8 mouse cellular contexts compared by ENCODE assay signal in genomic region chr7:139272639-139273396, GRCm38 (mm10). TPM values are rescaled to one million over a fixed set of nuclear protein-coding genes. Genes with fewer than 3 reads are reported as not detected.
DNase-seq lines count a peak whose midpoint lies in the region; ATAC-seq lines count a peak whose summit lies in the region.

No protein-coding gene starts in this region.

- no peaks in the 10 kb centered on the region for H3K9me3 ChIP-seq in neural tube, embryonic 14.5 days (ENCODE audit: control insufficient read depth, low read length)

- ATAC-seq in neural tube, embryonic 14.5 days (ENCODE audit: low read depth): peak; percentile 49; the same call in 1 of the 2 replicates
- ATAC-seq in megakaryocyte, adult 5-6 weeks (ENCODE audit: poor library complexity, severe bottlenecking): 0 out of 2 replicates have a peak, but pooled peaks have one; percentile 6

- H3K27ac ChIP-seq in neural tube, embryonic 14.5 days (ENCODE audit: low read depth, low read length): no peak overlapping the region

- no peaks in the 10 kb centered on the region for H3K27me3 ChIP-seq in neural tube, embryonic 14.5 days (ENCODE audit: control insufficient read depth, insufficient read depth, low read length)

- H3K4me3 ChIP-seq in neural tube, embryonic 14.5 days (ENCODE audit: low read depth, low read length): no peak overlapping the region

- WGBS in neural tube, embryonic 14.5 days: 44% methylated on average over 1 of the region's 1 CpGs

- H3K36me3 ChIP-seq in neural tube, embryonic 14.5 days (ENCODE audit: control insufficient read depth, insufficient read depth, low read length): no peaks in the 10 kb centered on the region

- H3K9ac ChIP-seq in neural tube, embryonic 14.5 days (replicated peaks; ENCODE audit: low read depth, low read length): no peak overlapping the region

- no peak overlapping the region for H3K4me2 ChIP-seq in neural tube, embryonic 14.5 days (ENCODE audit: low read depth, low read length)

- no peaks in the 10 kb centered on the region for H3K4me1 ChIP-seq in neural tube, embryonic 14.5 days (ENCODE audit: control insufficient read depth, insufficient read depth, low read length)

- DNase-seq in gastrocnemius, adult 18-20 months (ENCODE audit: low spot score): peak; percentile 54
- DNase-seq in gastrocnemius, postnatal 10 days: no peak
- no peak for DNase-seq in neural tube, embryonic 10.5 days (ENCODE audit: extremely low spot score, low spot score)
- peak; percentile 52 for DNase-seq in kidney, postnatal 10 days
- DNase-seq in urinary bladder, adult 2 months (ENCODE audit: low spot score): no peak
- no peak for DNase-seq in cerebellum, adult 11-12 months

RNA-seq across cellular contexts. Expression of gene Pwwp2b, which starts 24.5 kb away (rescaled TPM):
- total RNA-seq in gastrocnemius, adult 18-20 months (2021): 1 to 10 TPM; 4.9 to 6.7 TPM
- total RNA-seq in gastrocnemius, postnatal 10 days (2021): 1 to 10 TPM; 3.5 to 5.2 TPM
- 5.6 and 6.4 TPM in 2 replicates for polyA plus RNA-seq in neural tube, embryonic 14.5 days (2014; fragmentation: Nextera tagmentation; extraction: Ambion mirVana)
- 3.0 and 3.3 TPM in 2 replicates for total RNA-seq in megakaryocyte, adult 5-6 weeks (2015)
- 1.8 and 2.6 TPM in 2 replicates for total RNA-seq in megakaryocyte, adult 5-6 weeks (2017)
- 32.3 and 35.8 TPM in 2 replicates for polyA plus RNA-seq in urinary bladder, adult 2 months (2012; rRNA removed)

RNA-seq across cellular contexts. Expression of gene Stk32c, which starts 59.7 kb away (rescaled TPM):
- total RNA-seq in gastrocnemius, adult 18-20 months (2021): under 1 TPM; 0.27 to 0.31 TPM
- total RNA-seq in gastrocnemius, postnatal 10 days (2021): 1 to 10 TPM; 1.6 TPM
- 1.5 and 1.7 TPM in 2 replicates for polyA plus RNA-seq in neural tube, embryonic 14.5 days (2014; fragmentation: Nextera tagmentation; extraction: Ambion mirVana)
- total RNA-seq in megakaryocyte, adult 5-6 weeks (2015): 0.11 TPM in 1 of 2 replicates, not detected in the other
- total RNA-seq in megakaryocyte, adult 5-6 weeks (2017): not detected in 2 replicates
- 15.1 and 15.8 TPM in 2 replicates for polyA plus RNA-seq in urinary bladder, adult 2 months (2012; rRNA removed)

Comparison
In these comparisons a context has a peak if more than half of its experiments do, and no peak if none do; other contexts are left out.
1. DNase-seq: peak in gastrocnemius, adult 18-20 months (single experiment) and kidney, postnatal 10 days (single experiment); none in gastrocnemius, postnatal 10 days (single experiment), neural tube, embryonic 10.5 days (single experiment), urinary bladder, adult 2 months (single experiment) and cerebellum, adult 11-12 months (single experiment).